ENCODE assay signal across 16 mouse cellular contexts in the genomic region with DNA sequence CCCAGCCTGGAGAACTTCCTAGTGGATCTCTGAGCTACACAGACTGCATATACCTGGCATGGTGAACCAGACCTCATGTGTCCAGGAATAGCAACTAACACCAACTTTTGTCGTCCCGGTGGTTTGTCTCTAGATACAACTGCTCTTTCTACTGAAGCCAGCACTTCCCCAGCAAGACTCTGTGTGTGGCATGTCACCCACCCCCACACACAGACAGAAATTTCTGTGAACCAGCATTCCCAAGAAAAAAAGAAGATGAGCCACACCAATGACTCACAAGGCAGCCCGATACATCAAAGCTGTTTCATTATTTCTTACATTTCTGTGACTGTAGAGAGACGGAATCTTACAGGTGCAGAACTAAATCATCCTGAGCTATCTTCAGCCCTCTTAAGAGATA. TPM values are rescaled to one million over a fixed set of nuclear protein-coding genes. Genes with fewer than 3 reads are reported as not detected.
DNase-seq lines count a peak whose midpoint lies in the region; ATAC-seq and TF ChIP-seq lines count a peak whose summit lies in the region.
"Had no signal": no experiment of that assay in that cellular context is flagged by ENCODE, and none has a peak within 500 bp of the region (broad histone marks: within the 10 kb centered on the region; RNA-seq: fewer than 3 reads in every experiment).

No protein-coding gene starts in this region.

- peaks cover 29% of the 10 kb centered on the region for H3K4me1 ChIP-seq in heart, embryonic 13.5 days
- H3K4me1 ChIP-seq in heart, embryonic 10.5 days, result peaks cover 23% of the 10 kb centered on the region
- H3K4me1 ChIP-seq in forebrain, postnatal 0 days (ENCODE audit: insufficient read depth), result no peaks in the 10 kb centered on the region
- H3K4me1 ChIP-seq: hindbrain, embryonic 12.5 days; neural tube, embryonic 12.5 days had no signal

- no peak overlapping the region for H3K4me2 ChIP-seq in heart, embryonic 13.5 days
- H3K4me2 ChIP-seq in forebrain, postnatal 0 days (ENCODE audit: low read depth), result no peak overlapping the region
- H3K4me2 ChIP-seq: hindbrain, embryonic 12.5 days; intestine, embryonic 15.5 days; neural tube, embryonic 12.5 days had no signal

- no peaks in the 10 kb centered on the region for H3K27me3 ChIP-seq in heart, embryonic 13.5 days (replicated peaks)
- H3K27me3 ChIP-seq in heart, embryonic 10.5 days (ENCODE audit: insufficient read depth, poor library complexity, severe bottlenecking), result no peaks in the 10 kb centered on the region
- H3K27me3 ChIP-seq in forebrain, postnatal 0 days (ENCODE audit: insufficient read depth, low read length), result no peaks in the 10 kb centered on the region
- H3K27me3 ChIP-seq: hindbrain, embryonic 12.5 days; intestine, embryonic 15.5 days; neural tube, embryonic 12.5 days had no signal

- WGBS in heart, embryonic 13.5 days, result 61% methylated on average over 4 of the region's 4 CpGs
- WGBS in heart, embryonic 10.5 days, result 85% methylated on average over 4 of the region's 4 CpGs
- 89% methylated on average over 4 of the region's 4 CpGs for WGBS in forebrain, postnatal 0 days

- no peak overlapping the region for H3K4me3 ChIP-seq in heart, embryonic 13.5 days
- no peak overlapping the region for H3K4me3 ChIP-seq in heart, embryonic 10.5 days
- H3K4me3 ChIP-seq in forebrain, postnatal 0 days (ENCODE audit: low read depth, low read length), result no peak overlapping the region
- H3K4me3 ChIP-seq: hindbrain, embryonic 12.5 days; intestine, embryonic 15.5 days; neural tube, embryonic 12.5 days had no signal

- H3K27ac ChIP-seq in heart, embryonic 13.5 days (replicated peaks), result no peak overlapping the region
- no peak overlapping the region for H3K27ac ChIP-seq in heart, embryonic 10.5 days
- H3K27ac ChIP-seq in forebrain, postnatal 0 days (ENCODE audit: low read depth, low read length), result no peak overlapping the region
- H3K27ac ChIP-seq: hindbrain, embryonic 12.5 days; intestine, embryonic 15.5 days; neural tube, embryonic 12.5 days; stomach, postnatal 0 days had no signal

- no peaks in the 10 kb centered on the region for H3K9me3 ChIP-seq in heart, embryonic 13.5 days
- no peaks in the 10 kb centered on the region for H3K9me3 ChIP-seq in heart, embryonic 10.5 days
- H3K9me3 ChIP-seq in forebrain, postnatal 0 days (ENCODE audit: low read length), result no peaks in the 10 kb centered on the region
- H3K9me3 ChIP-seq: hindbrain, embryonic 12.5 days; intestine, embryonic 15.5 days; neural tube, embryonic 12.5 days had no signal

- DNase-seq in heart, embryonic 10.5 days (ENCODE audit: low spot score), result no peak
- DNase-seq in right cerebral cortex, adult 2 months (ENCODE audit: low spot score in 2 of 2), result peak; percentile 65 to 69
- DNase-seq in right cerebral cortex, postnatal 10 days (ENCODE audit: low spot score in 2 of 2), result no peak
- DNase-seq in frontal cortex, adult 2 months (ENCODE audit: extremely low spot score in 1 of 2, low spot score in 1 of 2), result peak; percentile 69 to 82
- peak; percentile 54 to 73 for DNase-seq in right cerebral cortex, postnatal 36 days (ENCODE audit: low spot score in 2 of 2)
- no peak for DNase-seq in forebrain, postnatal 0 days
- DNase-seq: cerebellum, postnatal 14 days; heart, adult 18-20 months; heart, postnatal 10 days; lung, adult 18-20 months; thymus, postnatal 14 days had no signal

- no peak for TF ChIP-seq CTCF in forebrain, postnatal 0 days (IDR thresholded peaks at IDR 0.05; ENCODE audit: low read depth)

- H3K9ac ChIP-seq in heart, embryonic 13.5 days, result 0 out of 2 replicates have a peak overlapping the region, but pooled peaks have one; percentile 14
- no peak overlapping the region for H3K9ac ChIP-seq in forebrain, postnatal 0 days
- H3K9ac ChIP-seq: hindbrain, embryonic 12.5 days; intestine, embryonic 15.5 days; neural tube, embryonic 12.5 days had no signal

- H3K36me3 ChIP-seq in heart, embryonic 13.5 days, result peaks cover 10% of the 10 kb centered on the region
- peaks cover 5% of the 10 kb centered on the region; the same call in 1 of the 2 replicates for H3K36me3 ChIP-seq in heart, embryonic 10.5 days
- 0 out of 2 replicates have a peak, but pooled peaks cover 5% of the 10 kb centered on the region for H3K36me3 ChIP-seq in forebrain, postnatal 0 days (ENCODE audit: insufficient read depth)
- H3K36me3 ChIP-seq: neural tube, embryonic 12.5 days had no signal

- ATAC-seq in heart, embryonic 13.5 days (ENCODE audit: extremely low read depth, insufficient number of reproducible peaks, low FRiP score, low TSS enrichment), result no peak
- no peak for ATAC-seq in forebrain, postnatal 0 days
- ATAC-seq: intestine, embryonic 15.5 days had no signal

RNA-seq across cellular contexts. Expression of a gene that starts 52.2 kb away (rescaled TPM):
- polyA plus RNA-seq in heart, embryonic 13.5 days (2015; fragmentation: Nextera tagmentation; extraction: Ambion mirVana), result 36.7 and 41.7 TPM in 2 replicates
- 43.7 and 44.2 TPM in 2 replicates for polyA plus RNA-seq in heart, embryonic 10.5 days (2016; fragmentation: Nextera tagmentation; extraction: Ambion mirVana)
- polyA plus RNA-seq in frontal cortex, adult 2 months (2012; rRNA removed), result 218 and 220 TPM in 2 replicates
- total RNA-seq in forebrain, postnatal 0 days (2014; rRNA removed), result 72.9 and 94.9 TPM in 2 replicates
- polyA plus RNA-seq in forebrain, postnatal 0 days (2015; fragmentation: Nextera tagmentation; extraction: Ambion mirVana), result 72.4 and 101 TPM in 2 replicates

RNA-seq across cellular contexts. Expression of a gene that starts 55.6 kb away (rescaled TPM):
- 10.5 and 11.1 TPM in 2 replicates for polyA plus RNA-seq in heart, embryonic 13.5 days (2015; fragmentation: Nextera tagmentation; extraction: Ambion mirVana)
- 11.1 and 13.5 TPM in 2 replicates for polyA plus RNA-seq in heart, embryonic 10.5 days (2016; fragmentation: Nextera tagmentation; extraction: Ambion mirVana)
- polyA plus RNA-seq in frontal cortex, adult 2 months (2012; rRNA removed), result 53.7 and 63.0 TPM in 2 replicates
- total RNA-seq in forebrain, postnatal 0 days (2014; rRNA removed), result 92.0 and 95.2 TPM in 2 replicates
- polyA plus RNA-seq in forebrain, postnatal 0 days (2015; fragmentation: Nextera tagmentation; extraction: Ambion mirVana), result 28.9 and 31.6 TPM in 2 replicates

Comparison
In these comparisons a context has a peak if more than half of its experiments do, and no peak if none do; other contexts are left out.
1. DNase-seq: peak in right cerebral cortex, adult 2 months (2 of 2), frontal cortex, adult 2 months (2 of 2) and right cerebral cortex, postnatal 36 days (2 of 2); none in heart, embryonic 10.5 days (single experiment), right cerebral cortex, postnatal 10 days (0 of 2) and forebrain, postnatal 0 days (single experiment).